Mouse (Mus musculus) intestine, postnatal 0 days (tissue): ENCODE results near the gene Mrpl41. TPM values are rescaled to one million over a fixed set of nuclear protein-coding genes. Genes with fewer than 3 reads are reported as not detected.

Experiments used
- ATAC-seq: fragments of 200-750 bp; cut with Nextera tagmentation; 2 replicates; pipeline ENCODE4 v1.8.0; 2017; ENCODE audit warnings: mild to moderate bottlenecking, moderate TSS enrichment, moderate library complexity
- H3K27ac ChIP-seq: fragments of 300-500 bp; sonication (generic); 2 replicates; pipeline ENCODE4 v1.5.1; 2014; ENCODE audit warnings: mild to moderate bottlenecking, low read depth, low read length, moderate library complexity
- H3K27me3 ChIP-seq: fragments of 300-500 bp; sonication (generic); replicated peaks from 2 replicates; pipeline ENCODE4 v1.6.1; 2014; ENCODE audit warnings: low read length, mixed read lengths; ENCODE audit not compliant: control insufficient read depth, insufficient read depth
- H3K36me3 ChIP-seq: fragments of 300-500 bp; sonication (generic); 2 replicates; pipeline ENCODE4 v1.6.1; 2014; ENCODE audit warnings: mild to moderate bottlenecking, moderate library complexity; ENCODE audit not compliant: control insufficient read depth, insufficient read depth
- H3K4me1 ChIP-seq: fragments of 300-500 bp; sonication (generic); replicated peaks from 2 replicates; pipeline ENCODE4 v1.6.1; 2014; ENCODE audit warnings: antibody characterized with exemption, low read length, mixed read lengths; ENCODE audit not compliant: control insufficient read depth, insufficient read depth
- H3K4me2 ChIP-seq: fragments of 300-500 bp; sonication (generic); replicated peaks from 2 replicates; pipeline ENCODE4 v1.6.1; 2014; ENCODE audit warnings: low read depth, mild to moderate bottlenecking, moderate library complexity
- H3K4me3 ChIP-seq: fragments of 300-500 bp; sonication (generic); 2 replicates; pipeline ENCODE4 v1.5.1; 2014; ENCODE audit warnings: low read depth, low read length
- H3K9ac ChIP-seq: fragments of 300-500 bp; sonication (generic); 2 replicates; pipeline ENCODE4 v1.6.1; 2014; ENCODE audit warnings: mild to moderate bottlenecking, low read depth, low read length
- H3K9me3 ChIP-seq: fragments of 300-500 bp; sonication (generic); 2 replicates; pipeline ENCODE4 v1.6.1; 2016; ENCODE audit warnings: mixed run types; ENCODE audit not compliant: control insufficient read depth
- CTCF ChIP-seq: sonication (generic); IDR thresholded peaks from 2 replicates; pipeline ENCODE4 v1.5.1; 2016; ENCODE audit warnings: low read depth, mild to moderate bottlenecking, control low read depth, antibody characterized with exemption, moderate library complexity
- WGBS: fragments of 180-500 bp; shearing (Covaris S2); extraction: QIAGEN DNeasy Blood & Tissue Kit; methylation state at CpG from one replicate; pipeline ENCODE4 v1.1.7; 2014; 5-methylcytosine and 5-hydroxymethylcytosine counted together
- polyA plus RNA-seq: library from polyadenylated mRNA; unstranded; fragments of >200 nt; fragmentation: Nextera tagmentation; extraction: Ambion mirVana; gene quantifications from 2 replicates; pipeline ENCODE4 v1.2.1, GENCODE M21; 2015

The Mrpl41 gene
- polyA plus RNA-seq, result 154 and 159 TPM in 2 replicates

DNA sequence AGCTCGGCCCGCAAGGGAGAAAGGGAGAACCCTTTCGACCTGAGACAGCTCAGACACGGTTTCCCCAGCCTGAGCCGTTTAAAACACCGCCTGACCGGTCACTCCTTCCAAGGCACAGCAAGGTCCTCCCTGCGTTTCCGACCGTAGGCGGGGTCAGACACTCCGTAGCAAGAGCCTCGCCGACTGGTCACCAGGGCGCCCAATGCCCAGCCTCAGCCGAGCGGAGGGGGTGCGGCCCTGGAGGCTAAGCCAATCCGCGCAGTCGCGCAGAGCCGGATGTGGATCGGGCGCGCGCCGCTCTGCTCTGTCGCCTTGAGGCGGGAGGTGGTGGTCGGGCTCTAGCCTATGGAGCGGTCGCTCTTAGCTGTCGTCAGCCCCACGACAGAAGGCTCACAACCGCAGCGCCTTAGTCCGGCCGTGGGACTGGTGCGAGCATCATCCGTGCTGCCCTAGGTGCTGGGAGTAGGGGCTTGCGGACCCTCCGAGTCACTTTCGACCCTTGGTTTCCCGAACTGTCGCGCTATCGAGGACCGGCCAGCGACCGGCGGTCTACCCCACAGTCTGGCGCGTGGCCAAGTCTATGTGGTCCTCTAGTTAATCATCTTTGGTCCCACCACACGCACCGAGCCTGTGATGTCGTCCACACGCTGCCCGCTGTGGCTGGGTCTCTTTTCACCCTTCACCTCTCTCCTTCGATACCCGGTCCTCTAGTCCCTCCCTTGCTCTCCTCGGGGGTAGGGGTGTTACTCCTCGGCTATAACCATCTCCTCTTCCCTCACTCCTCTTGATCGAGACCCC is at the start of gene Mrpl41:
TSS of gene Mrpl41 (minus strand) at position 193 of the 798 bp plus-strand sequence.
- Histone ChIP-seq H3K27me3 (no peaks in the 10 kb centered on the region), H3K4me3 (peak within 1 kb of the TSS; percentile 71), H3K36me3 (peaks cover 13% of the 10 kb centered on the region; the same call in 1 of the 2 replicates), H3K9me3 (no peaks in the 10 kb centered on the region), H3K4me2 (peak within 1 kb of the TSS; percentile 99), H3K27ac (peak within 1 kb of the TSS; percentile 89), H3K9ac (peak within 1 kb of the TSS; percentile 82), H3K4me1 (peaks cover 5% of the 10 kb centered on the region; the same call in 1 of the 2 replicates)
- ATAC-seq, result peak; percentile 99
- under 1% methylated on average over 64 of the region's 64 CpGs for WGBS
- peak; percentile 6; the same call in 1 of the 2 replicates for TF ChIP-seq CTCF

DNA sequence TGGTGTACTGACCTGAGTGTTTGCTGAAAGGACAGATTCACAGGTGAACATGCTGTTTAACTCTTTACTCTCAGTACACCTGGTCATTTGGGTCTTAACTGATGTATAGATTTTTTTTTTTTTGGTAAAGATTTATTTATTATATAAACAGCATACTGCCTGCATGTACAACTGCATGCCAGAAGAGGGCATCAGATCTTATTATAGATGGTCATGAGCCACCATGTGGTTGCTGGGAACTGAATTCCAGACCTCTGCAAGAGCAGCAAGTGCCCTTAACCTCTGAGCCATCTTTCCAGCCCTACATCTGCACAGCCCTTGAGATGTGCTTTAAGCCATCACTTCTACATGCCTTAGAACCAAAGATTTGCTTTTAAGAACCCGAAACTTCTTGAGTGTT is 47.8 kb upstream of the Mrpl41 start:
- Histone ChIP-seq H3K9me3 (no peaks in the 10 kb centered on the region), H3K9ac (no peak overlapping the region), H3K27me3 (no peaks in the 10 kb centered on the region), H3K36me3 (peaks cover 12% of the 10 kb centered on the region), H3K27ac (no peak overlapping the region), H3K4me1 (no peaks in the 10 kb centered on the region), H3K4me3 (no peak overlapping the region), H3K4me2 (no peak overlapping the region)
- 97% methylated on average over 1 of the region's 1 CpGs for WGBS
- ATAC-seq, result no peak
- peak; percentile 35; the same call in 1 of the 2 replicates for TF ChIP-seq CTCF

DNA sequence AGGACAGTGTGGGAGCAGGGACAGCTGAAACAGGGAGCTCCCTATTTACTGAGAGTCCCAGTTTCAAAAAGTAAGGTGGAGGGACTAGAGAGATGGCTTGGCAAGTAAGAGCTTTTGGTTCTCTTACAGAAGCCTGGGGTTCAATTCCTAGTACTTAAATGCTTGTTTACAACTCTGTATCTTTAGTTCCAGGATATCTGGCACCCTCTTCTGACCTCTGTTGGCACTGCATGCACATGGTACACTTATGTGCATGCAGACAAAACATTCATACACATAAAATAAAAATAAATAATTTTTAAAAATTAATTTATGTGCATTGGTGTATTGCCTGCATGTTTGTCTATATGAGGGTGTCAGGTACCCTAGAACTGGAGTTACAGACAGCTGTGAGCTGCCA is 33.4 kb upstream of the Mrpl41 start:
- Histone ChIP-seq H3K9ac (no peak overlapping the region), H3K4me1 (no peaks in the 10 kb centered on the region), H3K9me3 (no peaks in the 10 kb centered on the region), H3K36me3 (peaks cover 7% of the 10 kb centered on the region; the same call in 1 of the 2 replicates), H3K27me3 (no peaks in the 10 kb centered on the region), H3K4me2 (no peak overlapping the region), H3K27ac (no peak overlapping the region), H3K4me3 (no peak overlapping the region)
- TF ChIP-seq CTCF, result peak; percentile 34; the same call in 1 of the 2 replicates
- no peak for ATAC-seq

DNA sequence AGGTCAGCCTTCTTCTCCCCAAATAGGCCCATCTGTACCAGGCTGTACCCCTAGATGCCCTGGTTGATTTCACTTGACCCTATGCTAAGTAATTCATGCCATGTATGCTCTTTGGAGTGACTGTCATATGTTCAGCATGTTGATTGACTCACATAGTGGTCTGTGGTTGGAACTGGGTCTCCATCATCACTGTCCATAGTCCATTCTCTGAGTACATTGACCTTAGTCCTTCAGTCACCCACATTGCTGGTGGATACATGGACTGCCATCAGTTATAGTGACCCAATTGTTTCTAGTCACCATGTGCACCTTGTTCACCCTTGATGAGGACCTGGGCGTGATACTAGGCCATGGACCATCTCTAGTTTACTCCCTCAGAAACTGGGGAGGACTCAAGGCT is 31.9 kb upstream of the Mrpl41 start:
- no peaks in the 10 kb centered on the region for H3K4me1 ChIP-seq
- WGBS, result 92% methylated on average over 1 of the region's 1 CpGs
- no peaks in the 10 kb centered on the region for H3K27me3 ChIP-seq
- no peaks in the 10 kb centered on the region for H3K9me3 ChIP-seq
- no peak overlapping the region for H3K9ac ChIP-seq
- H3K4me3 ChIP-seq, result no peak overlapping the region
- no peak overlapping the region for H3K27ac ChIP-seq
- H3K36me3 ChIP-seq, result peaks cover 18% of the 10 kb centered on the region
- no peak for TF ChIP-seq CTCF
- H3K4me2 ChIP-seq, result no peak overlapping the region
- no peak for ATAC-seq

DNA sequence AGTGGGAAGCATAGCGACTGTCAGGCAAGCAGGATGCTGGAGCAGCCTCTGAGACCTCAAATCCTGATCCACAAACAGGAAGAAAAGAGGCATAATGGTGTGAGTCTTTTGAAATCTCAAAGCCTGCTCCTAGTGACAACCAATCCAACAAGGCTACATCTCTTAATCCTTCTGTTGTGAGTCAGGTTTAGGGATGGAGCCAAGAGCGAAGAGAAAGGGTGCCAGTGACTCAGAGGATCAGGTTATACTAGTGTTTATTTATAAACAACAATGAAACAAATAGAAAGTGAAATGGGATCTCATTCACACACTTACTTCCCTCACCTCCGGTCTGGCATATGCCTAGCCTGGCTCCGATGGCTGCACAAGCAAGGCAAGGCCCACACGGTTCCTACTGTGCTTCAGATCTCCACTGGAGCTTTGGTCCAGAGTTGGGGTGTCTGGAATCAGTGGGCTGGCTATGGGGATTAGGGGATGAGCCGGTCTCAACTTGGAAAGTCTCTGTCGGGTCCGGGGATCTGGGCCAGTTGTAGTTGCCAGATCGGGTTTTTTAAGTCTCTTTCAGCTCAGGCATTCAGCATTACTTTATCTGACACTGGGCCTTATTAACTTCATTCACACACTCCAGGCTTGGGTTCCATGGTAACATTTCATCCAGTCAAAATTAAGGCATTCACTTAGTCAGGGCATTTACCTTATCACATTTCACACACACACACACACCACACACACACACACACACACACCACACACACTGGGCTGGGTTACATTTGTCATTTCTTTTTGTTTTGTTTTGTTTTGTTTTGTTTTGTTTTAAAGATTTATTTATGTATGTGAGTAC is 29.3 kb upstream of the Mrpl41 start:
- Histone ChIP-seq H3K9ac (no peak overlapping the region), H3K27me3 (no peaks in the 10 kb centered on the region), H3K4me2 (no peak overlapping the region), H3K9me3 (no peaks in the 10 kb centered on the region), H3K4me1 (no peaks in the 10 kb centered on the region), H3K4me3 (no peak overlapping the region), H3K27ac (no peak overlapping the region), H3K36me3 (peaks cover 20% of the 10 kb centered on the region)
- no peak for ATAC-seq
- 87% methylated on average over 9 of the region's 9 CpGs for WGBS
- no peak for TF ChIP-seq CTCF

DNA sequence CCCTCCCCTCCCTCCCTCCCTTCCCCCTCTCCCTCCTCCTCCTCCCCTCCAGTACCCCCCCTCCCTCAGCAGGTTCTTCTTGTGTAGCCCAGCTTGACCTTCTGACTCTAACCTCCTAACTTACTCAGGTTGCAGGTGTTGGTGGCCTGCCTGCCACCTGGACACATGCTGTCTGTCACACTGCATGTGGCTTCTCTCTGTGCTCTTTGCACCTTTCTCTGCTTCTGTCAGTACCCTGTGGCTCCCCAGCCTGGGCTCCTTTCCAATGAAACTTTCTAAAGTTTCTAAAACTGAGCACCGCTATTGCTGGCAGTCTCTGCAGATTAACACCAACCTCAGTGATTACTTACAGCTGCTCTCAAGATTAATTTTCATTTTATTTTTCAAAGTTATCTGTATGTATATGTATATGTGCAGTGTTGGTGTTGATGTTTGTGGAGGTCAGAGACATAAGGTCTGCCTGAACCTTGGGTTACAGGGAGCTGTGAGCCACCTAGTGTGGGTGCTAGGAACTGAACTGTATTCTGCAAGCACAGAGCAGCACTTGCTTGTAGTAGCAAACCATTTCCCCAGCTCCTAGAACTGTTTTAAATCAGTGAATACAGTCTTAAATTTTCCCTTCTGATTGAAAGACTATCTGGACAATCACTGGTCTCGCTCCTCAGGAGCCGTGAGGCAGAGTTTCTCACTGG is 25.8 kb upstream of the Mrpl41 start:
- peak; percentile 75 for TF ChIP-seq CTCF
- H3K36me3 ChIP-seq, result peaks cover 38% of the 10 kb centered on the region
- no peaks in the 10 kb centered on the region for H3K9me3 ChIP-seq
- H3K9ac ChIP-seq, result no peak overlapping the region
- no peak overlapping the region for H3K4me3 ChIP-seq
- ATAC-seq, result no peak
- no peaks in the 10 kb centered on the region for H3K27me3 ChIP-seq
- no peaks in the 10 kb centered on the region for H3K4me1 ChIP-seq
- 83% methylated on average over 3 of the region's 3 CpGs for WGBS
- H3K27ac ChIP-seq, result no peak overlapping the region
- H3K4me2 ChIP-seq, result no peak overlapping the region
